Mouse (Mus musculus) sigmoid colon, adult 10 weeks (tissue): Measurements from ENCODE around the gene Minos1. TPM values are rescaled to one million over a fixed set of nuclear protein-coding genes. Genes with fewer than 3 reads are reported as not detected.

ENCODE experiments used
- polyA plus RNA-seq: library from polyadenylated mRNA; stranded (reverse); fragments of 350-450 nt; fragmentation: Illumina TruSeq; extraction: RNeasy Lipid Tissue Mini Kit (QIAGEN cat#74804); gene quantifications from one replicate; pipeline ENCODE4 v1.2.3, GENCODE M21; 2014; ENCODE audit warnings: low read depth, low replicate concordance

Minos1 gene
- 206 TPM for polyA plus RNA-seq

GRCm38 (mm10) chr4:139130701-139131549 lies at the start of gene Minos1:
Minos1 (minus strand) TSS chr4:139131113.

GRCm38 (mm10) chr4:139092356-139093195 lies 38.3 kb downstream of the Minos1 start, which contains the start of gene Nbl1:
Nbl1 (minus strand) TSS chr4:139092993.

GRCm38 (mm10) chr4:139075041-139075711 lies 55.7 kb downstream of the Minos1 start, which contains the start of gene Htr6:
Htr6 (minus strand) TSS chr4:139075570.

Other genes with a start within 250 kb of the Minos1 start
- 3.4 TPM for gene Otud3, start 217.2 kb downstream of the Minos1 start, polyA plus RNA-seq
- 10.6 TPM for gene Rnf186, start 164.0 kb downstream of the Minos1 start, polyA plus RNA-seq
- gene Tmco4, start 158.2 kb downstream of the Minos1 start, polyA plus RNA-seq: 8.0 TPM
- gene Htr6, start 55.5 kb downstream of the Minos1 start, polyA plus RNA-seq: not detected
- 2.8 TPM for gene Nbl1, start 38.1 kb downstream of the Minos1 start, polyA plus RNA-seq
- 64.9 TPM for gene Capzb, start 61.8 kb upstream of the Minos1 start, polyA plus RNA-seq
- gene Pqlc2, start 179.6 kb upstream of the Minos1 start, polyA plus RNA-seq: 2.0 TPM
- gene Akr7a5, start 179.6 kb upstream of the Minos1 start, polyA plus RNA-seq: 1.3 TPM
- gene Mrto4, start 221.5 kb upstream of the Minos1 start, polyA plus RNA-seq: 7.9 TPM
- 6.1 TPM for gene Emc1, start 221.5 kb upstream of the Minos1 start, polyA plus RNA-seq
- gene Ubr4, start 221.5 kb upstream of the Minos1 start, polyA plus RNA-seq: 5.6 TPM